Mouse (Mus musculus) hindbrain, embryonic 16.5 days (tissue): ENCODE results near the gene Tbc1d24. TPM values are rescaled to one million over a fixed set of nuclear protein-coding genes. Genes with fewer than 3 reads are reported as not detected.

Experiments
- ATAC-seq: fragments of 200-750 bp; cut with Nextera tagmentation; 2 replicates; pipeline ENCODE4 v1.8.0; 2017; ENCODE audit warnings: moderate TSS enrichment, moderate library complexity
- H3K27ac ChIP-seq: fragments of 300-500 bp; sonication (generic); 2 replicates; pipeline ENCODE4 v1.5.1; 2014; ENCODE audit warnings: low read depth, mild to moderate bottlenecking, control low read depth, low read length, moderate library complexity
- H3K27me3 ChIP-seq: fragments of 300-500 bp; sonication (generic); replicated peaks from 2 replicates; pipeline ENCODE4 v1.6.1; 2014; ENCODE audit warnings: low read length; ENCODE audit not compliant: control insufficient read depth, insufficient read depth
- H3K36me3 ChIP-seq: fragments of 300-500 bp; sonication (generic); 2 replicates; pipeline ENCODE4 v1.6.1; 2014; ENCODE audit warnings: mild to moderate bottlenecking, low read length, moderate library complexity, mixed read lengths; ENCODE audit not compliant: control insufficient read depth, insufficient read depth
- H3K4me1 ChIP-seq: fragments of 300-500 bp; sonication (generic); 2 replicates; pipeline ENCODE4 v1.6.1; 2014; ENCODE audit warnings: low read depth, low read length; ENCODE audit not compliant: control insufficient read depth, insufficient read depth
- H3K4me2 ChIP-seq: fragments of 300-500 bp; sonication (generic); 2 replicates; pipeline ENCODE4 v1.6.1; 2014; ENCODE audit warnings: mild to moderate bottlenecking, low read length, control low read depth, moderate library complexity
- H3K4me3 ChIP-seq: fragments of 300-500 bp; sonication (generic); 2 replicates; pipeline ENCODE4 v1.5.1; 2014; ENCODE audit warnings: mild to moderate bottlenecking, low read length, control low read depth, moderate library complexity
- H3K9ac ChIP-seq: fragments of 300-500 bp; sonication (generic); 2 replicates; pipeline ENCODE4 v1.6.1; 2014; ENCODE audit warnings: low read depth, mild to moderate bottlenecking, control low read depth, low read length, moderate library complexity
- H3K9me3 ChIP-seq: fragments of 300-500 bp; sonication (generic); 2 replicates; pipeline ENCODE4 v1.6.1; 2014; ENCODE audit warnings: mild to moderate bottlenecking, low read length, moderate library complexity; ENCODE audit not compliant: control insufficient read depth
- whole genome bisulfite sequencing: fragments of 180-500 bp; shearing (Covaris S2); extraction: QIAGEN DNeasy Blood & Tissue Kit; methylation state at CpG from one replicate; pipeline ENCODE4 v1.1.7; 2014; 5-methylcytosine and 5-hydroxymethylcytosine counted together
- polyA plus RNA-seq: library from polyadenylated mRNA; unstranded; fragments of >200 nt; fragmentation: Nextera tagmentation; extraction: Ambion mirVana; gene quantifications from 2 replicates; pipeline ENCODE4 v1.2.1, GENCODE M21; 2015

The Tbc1d24 gene
- polyA plus RNA-seq, 1 experiment from 2014 or later = 26.6 TPM

DNA sequence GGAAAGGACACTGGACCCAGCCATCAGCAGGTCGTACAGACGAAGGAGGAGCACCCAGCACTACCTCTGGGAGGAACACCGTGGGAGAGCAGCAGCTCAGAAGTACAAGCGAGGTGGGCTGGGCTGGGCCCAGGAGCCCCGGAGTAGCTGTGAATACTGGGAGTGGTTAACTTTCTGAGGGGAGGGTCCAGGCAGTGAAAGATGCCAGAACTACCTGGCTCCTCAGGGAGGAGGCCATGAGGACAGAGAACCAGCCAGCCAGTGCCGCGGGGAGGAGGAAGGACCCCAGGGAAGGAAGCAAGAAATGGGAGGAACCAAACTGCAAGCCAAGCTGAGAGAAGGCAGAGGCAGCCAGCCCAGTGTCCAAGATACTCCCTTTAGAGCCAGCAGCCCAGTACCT lies 22.6 kb upstream of the Tbc1d24 start:
- WGBS = 92% methylated on average over 7 of the region's 7 CpGs
- ATAC-seq = no peak
- H3K27ac ChIP-seq = no peak overlapping the region
- no peak overlapping the region for H3K9ac ChIP-seq
- H3K4me3 ChIP-seq = no peak overlapping the region
- H3K4me2 ChIP-seq = no peak overlapping the region
- no peaks in the 10 kb centered on the region for H3K4me1 ChIP-seq
- H3K27me3 ChIP-seq = no peaks in the 10 kb centered on the region
- H3K9me3 ChIP-seq = no peaks in the 10 kb centered on the region
- peaks cover 22% of the 10 kb centered on the region for H3K36me3 ChIP-seq

DNA sequence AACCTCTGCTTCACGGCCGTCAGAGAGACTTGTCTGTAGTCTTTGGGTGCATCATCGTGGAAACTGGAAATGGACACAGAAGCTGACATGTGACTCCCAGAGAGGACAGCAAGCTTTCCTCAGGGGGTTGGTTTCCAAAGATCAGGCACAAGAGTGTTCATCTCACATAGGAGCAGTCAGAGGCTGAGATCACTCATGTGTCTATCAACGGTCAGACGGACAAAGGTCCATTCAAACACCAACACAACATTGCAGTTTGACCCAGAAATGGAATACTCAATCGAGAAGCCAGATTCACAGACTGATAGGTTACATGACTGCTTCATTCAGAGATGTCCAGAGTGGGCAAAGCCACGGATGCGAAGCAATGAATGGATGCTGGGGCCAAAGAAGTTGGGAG lies 21.4 kb upstream of the Tbc1d24 start:
- 91% methylated on average over 8 of the region's 8 CpGs for WGBS
- no peaks in the 10 kb centered on the region for H3K9me3 ChIP-seq
- no peak overlapping the region for H3K27ac ChIP-seq
- H3K4me1 ChIP-seq = no peaks in the 10 kb centered on the region
- no peak for ATAC-seq
- H3K4me2 ChIP-seq = no peak overlapping the region
- H3K36me3 ChIP-seq = peaks cover 20% of the 10 kb centered on the region; the same call in 1 of the 2 replicates
- no peaks in the 10 kb centered on the region for H3K27me3 ChIP-seq
- H3K9ac ChIP-seq = no peak overlapping the region
- H3K4me3 ChIP-seq = no peak overlapping the region

DNA sequence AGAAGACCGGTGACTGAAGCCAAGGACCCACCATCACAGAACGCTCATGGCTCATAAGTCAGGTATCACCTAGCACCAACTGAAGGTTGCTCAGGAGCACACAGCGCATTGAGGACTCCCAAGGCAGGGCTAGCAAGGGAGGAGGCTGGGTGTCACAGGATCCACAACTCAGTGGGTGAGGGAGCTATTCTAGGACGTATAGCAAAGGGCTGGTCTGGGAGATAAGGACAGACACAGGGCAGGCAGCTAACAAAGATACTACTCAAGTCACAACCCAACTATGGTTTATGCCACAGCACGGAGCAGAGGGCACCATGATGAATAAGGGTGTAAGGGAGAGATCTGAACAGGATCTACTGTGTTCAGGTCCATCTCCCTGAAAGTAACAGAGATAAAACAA lies 20.5 kb upstream of the Tbc1d24 start:
- 89% methylated on average over 5 of the region's 5 CpGs for WGBS

DNA sequence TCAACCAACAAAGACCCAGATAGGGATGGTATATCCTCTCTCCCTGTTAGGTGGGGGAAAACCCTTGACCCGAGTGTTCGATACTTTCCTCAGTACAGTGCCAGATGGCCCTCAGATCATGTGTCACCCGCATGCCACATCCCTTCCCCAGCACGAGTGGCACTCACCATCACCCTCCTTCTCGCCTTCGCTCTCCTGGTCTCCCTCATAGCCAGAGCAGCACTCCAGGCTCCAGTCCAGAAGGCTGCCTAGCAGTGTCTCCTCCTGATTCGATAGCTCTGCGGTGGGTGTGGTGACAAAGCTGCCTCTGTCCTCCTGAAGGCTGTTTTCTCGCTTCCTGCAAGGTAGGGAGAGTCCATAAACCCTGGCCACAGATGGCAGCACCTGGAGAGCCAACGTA lies 19.4 kb upstream of the Tbc1d24 start:
- no peak for ATAC-seq
- Histone ChIP-seq H3K9me3 (no peaks in the 10 kb centered on the region), H3K36me3 (peaks cover 17% of the 10 kb centered on the region; the same call in 1 of the 2 replicates), H3K27ac (no peak overlapping the region), H3K9ac (no peak overlapping the region), H3K4me2 (no peak overlapping the region), H3K27me3 (no peaks in the 10 kb centered on the region), H3K4me1 (peaks cover 8% of the 10 kb centered on the region), H3K4me3 (no peak overlapping the region)
- WGBS = 85% methylated on average over 10 of the region's 10 CpGs

More for the DNA sequence above, 20.5 kb upstream of the Tbc1d24 start:
- Histone ChIP-seq H3K27me3 (no peaks in the 10 kb centered on the region), H3K4me1 (peaks cover 4% of the 10 kb centered on the region), H3K9me3 (no peaks in the 10 kb centered on the region), H3K9ac (no peak overlapping the region), H3K4me3 (no peak overlapping the region), H3K36me3 (peaks cover 17% of the 10 kb centered on the region; the same call in 1 of the 2 replicates), H3K4me2 (no peak overlapping the region), H3K27ac (no peak overlapping the region)
- no peak for ATAC-seq

DNA sequence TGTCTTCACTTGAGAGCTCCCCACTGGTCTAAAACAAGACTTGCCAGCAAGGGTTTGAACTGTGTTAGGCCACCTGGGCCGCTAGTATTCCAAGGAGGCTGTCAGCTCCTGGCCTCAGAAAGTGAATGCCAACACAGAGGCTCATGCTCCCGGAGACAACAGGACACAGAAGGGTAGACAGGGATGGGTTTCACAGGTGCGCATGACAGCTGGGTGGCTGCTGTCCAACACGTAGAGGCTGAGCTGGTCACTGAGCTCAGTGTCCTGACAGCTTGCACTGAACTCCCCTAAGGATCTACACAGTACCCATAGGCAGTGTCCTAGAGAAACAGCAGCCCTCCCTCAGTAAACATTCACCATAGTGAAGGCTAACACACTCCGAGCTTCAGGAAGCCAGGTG lies 18.2 kb upstream of the Tbc1d24 start:
- no peak overlapping the region for H3K27ac ChIP-seq
- no peaks in the 10 kb centered on the region for H3K27me3 ChIP-seq
- WGBS = 90% methylated on average over 5 of the region's 5 CpGs
- peaks cover 12% of the 10 kb centered on the region for H3K4me1 ChIP-seq
- H3K4me2 ChIP-seq = no peak overlapping the region
- H3K9me3 ChIP-seq = no peaks in the 10 kb centered on the region
- no peak overlapping the region for H3K9ac ChIP-seq
- ATAC-seq = no peak
- H3K4me3 ChIP-seq = no peak overlapping the region
- peaks cover 17% of the 10 kb centered on the region; the same call in 1 of the 2 replicates for H3K36me3 ChIP-seq

DNA sequence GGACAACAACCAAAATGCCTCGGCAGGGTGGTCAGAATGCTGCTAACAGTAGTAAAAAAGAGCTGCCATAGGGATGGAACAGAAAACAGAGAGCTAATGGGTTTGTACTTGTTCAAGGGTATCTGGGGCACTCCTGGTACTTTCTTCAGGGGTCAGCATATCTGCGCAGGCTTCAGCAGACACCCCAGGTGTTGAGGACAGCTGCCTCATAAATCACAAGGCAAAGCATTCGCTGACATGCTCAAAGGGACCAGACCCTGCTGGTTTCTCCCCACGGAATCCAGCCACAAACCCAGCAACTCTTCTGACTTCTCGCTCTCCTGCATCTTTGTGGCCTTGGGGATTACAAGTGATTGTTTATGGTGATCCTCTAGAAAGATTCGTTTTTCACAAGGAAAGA lies 17.3 kb upstream of the Tbc1d24 start:
- WGBS = 81% methylated on average over 6 of the region's 6 CpGs
- peaks cover 12% of the 10 kb centered on the region for H3K4me1 ChIP-seq
- H3K9ac ChIP-seq = no peak overlapping the region

GRCm38 (mm10) chr17:24220435-24221411 lies 15.4 kb upstream of the Tbc1d24 start, which contains the start of gene Tedc2:
Gene Tedc2, minus strand, starts transcription at chr17:24220851.
- no peaks in the 10 kb centered on the region for H3K27me3 ChIP-seq
- H3K4me1 ChIP-seq = peaks cover 12% of the 10 kb centered on the region
- ATAC-seq = peak; percentile 95
- peak within 1 kb of the TSS; percentile 85 for H3K4me3 ChIP-seq
- H3K9ac ChIP-seq = peak within 1 kb of the TSS; percentile 84
- 5% methylated on average over 41 of the region's 41 CpGs for WGBS
- H3K9me3 ChIP-seq = no peaks in the 10 kb centered on the region
- peak within 1 kb of the TSS; percentile 85 for H3K4me2 ChIP-seq
- peaks cover 21% of the 10 kb centered on the region for H3K36me3 ChIP-seq
- peak within 1 kb of the TSS; percentile 59 for H3K27ac ChIP-seq

More for the DNA sequence above, 17.3 kb upstream of the Tbc1d24 start:
- Histone ChIP-seq H3K4me2 (no peak overlapping the region), H3K4me3 (no peak overlapping the region), H3K27ac (no peak overlapping the region), H3K9me3 (no peaks in the 10 kb centered on the region), H3K36me3 (peaks cover 21% of the 10 kb centered on the region; the same call in 1 of the 2 replicates), H3K27me3 (no peaks in the 10 kb centered on the region)
- ATAC-seq = no peak

- no peak for ATAC-seq
- H3K27me3 ChIP-seq = no peaks in the 10 kb centered on the region
- no peak overlapping the region for H3K4me2 ChIP-seq
- WGBS = 65% methylated on average over 4 of the region's 4 CpGs
- H3K36me3 ChIP-seq = peaks cover 23% of the 10 kb centered on the region
- no peak overlapping the region for H3K27ac ChIP-seq
- no peak overlapping the region for H3K4me3 ChIP-seq
- H3K9me3 ChIP-seq = no peaks in the 10 kb centered on the region
- no peak overlapping the region for H3K9ac ChIP-seq
- peaks cover 17% of the 10 kb centered on the region for H3K4me1 ChIP-seq
Measured at GRCm38 (mm10) chr17:24216836-24217235, 11.5 kb upstream of the Tbc1d24 start.

DNA sequence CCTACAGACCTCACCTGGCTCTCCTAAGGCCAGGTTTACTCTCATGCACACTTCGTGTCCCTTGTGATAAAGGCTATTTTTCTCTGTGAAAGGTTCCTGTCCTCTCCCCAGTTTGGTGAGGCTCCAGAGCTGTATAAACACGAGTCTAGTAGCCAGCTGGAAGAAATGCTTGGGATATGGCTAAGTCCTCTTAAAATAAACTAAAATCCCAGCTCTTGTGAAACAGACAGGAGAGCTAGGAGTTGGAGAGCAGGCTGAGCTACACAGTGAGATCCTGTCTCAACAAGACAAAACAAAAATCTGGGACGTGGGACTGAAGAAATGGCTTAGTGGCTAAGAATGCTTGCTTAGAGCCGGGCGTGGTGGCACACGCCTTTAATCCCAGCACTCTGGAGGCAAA lies 7.8 kb upstream of the Tbc1d24 start:
- no peak for ATAC-seq
- Histone ChIP-seq H3K9me3 (no peaks in the 10 kb centered on the region), H3K9ac (no peak overlapping the region), H3K27ac (no peak overlapping the region), H3K4me3 (no peak overlapping the region), H3K4me1 (peaks cover 33% of the 10 kb centered on the region), H3K27me3 (no peaks in the 10 kb centered on the region), H3K36me3 (peaks cover 23% of the 10 kb centered on the region), H3K4me2 (no peak overlapping the region)
- WGBS = 81% methylated on average over 6 of the region's 6 CpGs
